Mouse (Mus musculus) lung, postnatal 0 days (tissue): ENCODE results near the gene Ccdc60. TPM values are rescaled to one million over a fixed set of nuclear protein-coding genes. Genes with fewer than 3 reads are reported as not detected.

Experiments
- ATAC-seq: fragments of 200-750 bp; cut with Nextera tagmentation; 2 replicates; pipeline ENCODE4 v1.8.0; 2017; ENCODE audit warnings: moderate library complexity
- DNase-seq: peaks from one replicate; pipeline ENCODE4 v3.0.0-alpha.2; 2016; ENCODE audit warnings: low spot score
- H3K27ac ChIP-seq: fragments of 300-500 bp; sonication (generic); 2 replicates; pipeline ENCODE4 v1.5.1; 2014; ENCODE audit warnings: antibody characterized with exemption, mild to moderate bottlenecking, low read length, mixed read lengths
- H3K27me3 ChIP-seq: fragments of 300-500 bp; sonication (generic); replicated peaks from 2 replicates; pipeline ENCODE4 v1.6.1; 2014; ENCODE audit warnings: low read length, mixed read lengths; ENCODE audit not compliant: insufficient read depth
- H3K36me3 ChIP-seq: fragments of 300-500 bp; sonication (generic); 2 replicates; pipeline ENCODE4 v1.6.1; 2014; ENCODE audit warnings: low read length, mixed read lengths; ENCODE audit not compliant: insufficient read depth
- H3K4me1 ChIP-seq: fragments of 300-500 bp; sonication (generic); 2 replicates; pipeline ENCODE4 v1.6.1; 2014; ENCODE audit warnings: antibody characterized with exemption, low read depth, low read length, mixed read lengths; ENCODE audit not compliant: insufficient read depth
- H3K4me2 ChIP-seq: fragments of 300-500 bp; sonication (generic); replicated peaks from 2 replicates; pipeline ENCODE4 v1.6.1; 2014; ENCODE audit warnings: low read depth, mild to moderate bottlenecking, low read length, moderate library complexity, mixed read lengths
- H3K4me3 ChIP-seq: fragments of 300-500 bp; sonication (generic); 2 replicates; pipeline ENCODE4 v1.5.1; 2014; ENCODE audit warnings: low read depth, low read length
- H3K9ac ChIP-seq: fragments of 300-500 bp; sonication (generic); replicated peaks from 2 replicates; pipeline ENCODE4 v1.6.1; 2014; ENCODE audit warnings: low read depth, mild to moderate bottlenecking
- H3K9me3 ChIP-seq: fragments of 300-500 bp; sonication (generic); 2 replicates; pipeline ENCODE4 v1.6.1; 2016; ENCODE audit warnings: low read length, mixed read lengths
- CTCF ChIP-seq: IDR thresholded peaks from 2 replicates; pipeline ENCODE4 v1.5.1; 2016; ENCODE audit warnings: antibody characterized with exemption, mild to moderate bottlenecking
- EP300 ChIP-seq: IDR thresholded peaks from 2 replicates; pipeline ENCODE4 v1.6.1; 2016; ENCODE audit warnings: antibody characterized with exemption, mild to moderate bottlenecking, control low read depth
- WGBS: fragments of 180-500 bp; shearing (Covaris S2); extraction: QIAGEN DNeasy Blood & Tissue Kit; methylation state at CpG from one replicate; pipeline ENCODE4 v1.1.7; 2014; 5-methylcytosine and 5-hydroxymethylcytosine counted together
- polyA plus RNA-seq: library from polyadenylated mRNA; unstranded; fragments of >200 nt; fragmentation: Nextera tagmentation; extraction: Ambion mirVana; gene quantifications from 2 replicates; pipeline ENCODE4 v1.2.1, GENCODE M21; 2015

The Ccdc60 gene
- polyA plus RNA-seq, 1 experiment from 2014 or later: 1.3 TPM

DNA sequence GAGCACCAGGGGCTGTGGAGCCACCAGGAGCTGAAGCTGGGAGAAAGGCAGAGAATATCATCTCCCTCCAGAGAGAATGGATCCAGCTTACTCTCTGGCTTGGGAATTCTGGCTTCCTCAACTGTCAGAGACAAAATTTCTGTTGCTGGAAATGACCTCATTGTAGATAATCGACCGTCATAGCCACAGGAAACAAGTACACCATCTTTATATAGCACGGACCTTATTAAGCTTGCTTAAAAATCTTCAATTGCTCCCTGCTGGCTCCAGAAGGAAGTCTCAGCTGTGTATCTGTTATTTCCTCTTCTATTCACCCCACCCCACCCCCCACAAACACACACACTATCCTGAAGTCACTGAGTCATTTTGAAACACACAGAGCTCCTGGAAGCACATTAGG, 44.3 kb downstream of the Ccdc60 start:
- Histone ChIP-seq H3K36me3 (no peaks in the 10 kb centered on the region), H3K4me3 (no peak overlapping the region), H3K4me2 (no peak overlapping the region), H3K9me3 (no peaks in the 10 kb centered on the region), H3K27ac (no peak overlapping the region), H3K9ac (no peak overlapping the region), H3K4me1 (no peaks in the 10 kb centered on the region), H3K27me3 (no peaks in the 10 kb centered on the region)
- 43% methylated on average over 3 of the region's 3 CpGs for WGBS
- peak; percentile 46 for ATAC-seq
- TF ChIP-seq EP300: 0 out of 2 replicates have a peak, but pooled peaks have one; percentile 17
- no peak for TF ChIP-seq CTCF
- DNase-seq: no peak

DNA sequence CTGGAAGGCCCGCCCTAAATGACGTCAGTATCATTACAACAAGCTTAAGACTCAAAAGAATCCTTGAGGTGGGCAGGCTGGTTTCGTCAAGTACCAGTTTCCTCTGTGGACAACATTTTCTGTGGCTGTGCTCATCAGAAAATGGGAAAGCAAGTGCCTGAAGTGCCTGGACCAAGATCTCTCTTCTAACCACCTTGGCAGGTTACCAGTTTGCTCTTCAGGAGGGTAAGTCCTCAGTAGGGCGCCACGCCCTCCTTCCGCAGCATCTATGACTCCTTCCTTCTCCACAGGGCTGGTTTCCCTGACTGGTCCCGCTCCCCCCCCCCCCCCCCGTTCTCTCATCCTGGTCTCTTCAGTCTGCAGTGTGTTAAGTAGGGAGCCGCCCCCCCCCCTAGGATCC, 45.2 kb downstream of the Ccdc60 start:
- ATAC-seq: peak; percentile 78
- H3K4me2 ChIP-seq: no peak overlapping the region
- no peaks in the 10 kb centered on the region for H3K4me1 ChIP-seq
- WGBS: 57% methylated on average over 7 of the region's 9 CpGs
- H3K4me3 ChIP-seq: no peak overlapping the region
- no peaks in the 10 kb centered on the region for H3K9me3 ChIP-seq
- no peaks in the 10 kb centered on the region for H3K27me3 ChIP-seq
- TF ChIP-seq CTCF (no peak), EP300 (no peak)
- peak; percentile 74 for DNase-seq
- no peak overlapping the region for H3K9ac ChIP-seq
- H3K27ac ChIP-seq: no peak overlapping the region
- no peaks in the 10 kb centered on the region for H3K36me3 ChIP-seq

DNA sequence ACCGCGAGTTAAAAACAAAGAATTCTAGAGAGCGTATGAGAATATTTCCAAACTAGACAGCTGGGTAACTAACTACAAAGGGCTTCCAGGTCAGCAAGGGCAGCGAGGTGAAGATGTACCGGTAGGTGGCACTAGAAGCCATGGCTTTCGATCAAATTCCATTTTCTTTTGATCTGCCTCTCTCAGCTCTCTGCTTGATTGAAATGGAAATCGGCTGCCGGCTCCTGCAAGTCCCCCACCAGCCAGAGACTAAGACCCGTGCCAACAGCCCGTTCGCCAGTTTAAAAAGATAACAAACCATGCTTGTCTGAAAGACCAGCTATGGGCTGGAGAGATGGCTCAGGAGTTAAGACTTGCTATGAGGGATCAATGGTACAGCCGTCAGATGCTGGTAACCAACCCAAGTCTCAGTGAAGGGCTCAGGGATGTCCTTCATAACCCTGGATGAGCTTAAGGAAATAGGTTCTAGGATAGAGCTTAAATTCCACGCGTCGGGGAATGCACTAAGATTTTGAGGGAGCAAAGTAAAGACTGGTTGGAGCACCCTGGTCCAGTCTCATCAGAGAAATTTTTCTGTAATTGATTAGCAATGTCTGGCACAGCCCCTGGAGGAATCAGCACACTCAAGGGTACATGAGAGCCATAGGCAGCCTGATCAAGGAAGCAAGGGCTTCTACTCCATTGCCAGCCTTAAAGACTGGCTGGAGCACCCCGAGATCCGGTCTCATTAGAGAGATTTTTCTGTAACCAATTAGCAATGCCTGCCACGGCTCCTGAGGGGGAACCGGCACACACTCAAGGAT, 56.7 kb downstream of the Ccdc60 start:
- Histone ChIP-seq H3K36me3 (no peaks in the 10 kb centered on the region), H3K27ac (no peak overlapping the region), H3K4me3 (no peak overlapping the region), H3K9ac (no peak overlapping the region), H3K4me1 (no peaks in the 10 kb centered on the region), H3K9me3 (no peaks in the 10 kb centered on the region), H3K4me2 (no peak overlapping the region), H3K27me3 (no peaks in the 10 kb centered on the region)
- TF ChIP-seq CTCF (peak; percentile 83), EP300 (no peak)
- 28% methylated on average over 19 of the region's 19 CpGs for WGBS
- DNase-seq (peak; percentile 82), ATAC-seq (no peak)

- Histone ChIP-seq H3K27ac (no peak overlapping the region), H3K27me3 (no peaks in the 10 kb centered on the region), H3K36me3 (no peaks in the 10 kb centered on the region), H3K9me3 (no peaks in the 10 kb centered on the region), H3K4me3 (no peak overlapping the region), H3K9ac (no peak overlapping the region), H3K4me2 (no peak overlapping the region), H3K4me1 (no peaks in the 10 kb centered on the region)
- no peak for DNase-seq
- WGBS: 71% methylated on average over 6 of the region's 6 CpGs
- no peak for TF ChIP-seq EP300
- TF ChIP-seq CTCF: no peak
- no peak for ATAC-seq
Measured at GRCm38 (mm10) chr5:116228414-116228813, 60.4 kb downstream of the Ccdc60 start.

GRCm38 (mm10) chr5:116224023-116224422, 64.8 kb downstream of the Ccdc60 start:
- no peaks in the 10 kb centered on the region for H3K9me3 ChIP-seq
- no peaks in the 10 kb centered on the region for H3K4me1 ChIP-seq
- 75% methylated on average over 6 of the region's 6 CpGs for WGBS
- H3K4me3 ChIP-seq: no peak overlapping the region
- H3K27me3 ChIP-seq: no peaks in the 10 kb centered on the region
- DNase-seq: no peak
- H3K9ac ChIP-seq: no peak overlapping the region
- H3K27ac ChIP-seq: no peak overlapping the region
- no peak overlapping the region for H3K4me2 ChIP-seq
- ATAC-seq: no peak
- TF ChIP-seq CTCF (no peak), EP300 (no peak)
- H3K36me3 ChIP-seq: no peaks in the 10 kb centered on the region

- ATAC-seq: no peak
- Histone ChIP-seq H3K27me3 (no peaks in the 10 kb centered on the region), H3K9me3 (no peaks in the 10 kb centered on the region), H3K4me2 (no peak overlapping the region), H3K4me1 (no peaks in the 10 kb centered on the region), H3K4me3 (no peak overlapping the region), H3K36me3 (no peaks in the 10 kb centered on the region), H3K27ac (no peak overlapping the region), H3K9ac (no peak overlapping the region)
- TF ChIP-seq EP300 (no peak), CTCF (no peak)
- DNase-seq: no peak
- 85% methylated on average over 3 of the region's 3 CpGs for WGBS
Measured at GRCm38 (mm10) chr5:116221916-116222315, 66.9 kb downstream of the Ccdc60 start.
